Mouse (Mus musculus) kidney, embryonic 14.5 days (tissue): ENCODE measurements around the gene Stk36. TPM values are rescaled to one million over a fixed set of nuclear protein-coding genes. Genes with fewer than 3 reads are reported as not detected.
A peak's percentile ranks its signal among the peaks of the same experiment; 100 is the strongest.

ENCODE experiments used
- ATAC-seq: fragments of 200-750 bp; cut with Nextera tagmentation; 2 replicates; pipeline ENCODE4 v1.8.0; 2017; ENCODE audit warnings: moderate number of reproducible peaks, mild to moderate bottlenecking, moderate TSS enrichment, moderate library complexity; ENCODE audit not compliant: low FRiP score, low TSS enrichment
- H3K27ac ChIP-seq: fragments of 300-500 bp; sonication (generic); 2 replicates; pipeline ENCODE4 v1.5.1; 2014; ENCODE audit warnings: low read depth, mild to moderate bottlenecking, low read length, moderate library complexity, mixed read lengths
- H3K27me3 ChIP-seq: fragments of 300-500 bp; sonication (generic); 2 replicates; pipeline ENCODE4 v1.6.1; 2014; ENCODE audit warnings: mild to moderate bottlenecking, low read length; ENCODE audit not compliant: control insufficient read depth, insufficient read depth
- H3K36me3 ChIP-seq: fragments of 300-500 bp; sonication (generic); 2 replicates; pipeline ENCODE4 v1.6.1; 2014; ENCODE audit warnings: low read length, mixed read lengths; ENCODE audit not compliant: control insufficient read depth, insufficient read depth
- H3K4me1 ChIP-seq: fragments of 300-500 bp; sonication (generic); 2 replicates; pipeline ENCODE4 v1.6.1; 2014; ENCODE audit warnings: low read length, mixed read lengths; ENCODE audit not compliant: control insufficient read depth, insufficient read depth
- H3K4me2 ChIP-seq: fragments of 300-500 bp; sonication (generic); replicated peaks from 2 replicates; pipeline ENCODE4 v1.6.1; 2014; ENCODE audit warnings: low read depth, mild to moderate bottlenecking, low read length
- H3K4me3 ChIP-seq: fragments of 300-500 bp; sonication (generic); 2 replicates; pipeline ENCODE4 v1.5.1; 2014; ENCODE audit warnings: mild to moderate bottlenecking, low read length
- H3K9ac ChIP-seq: fragments of 300-500 bp; sonication (generic); 2 replicates; pipeline ENCODE4 v1.6.1; 2014; ENCODE audit warnings: low read depth, mild to moderate bottlenecking, low read length, moderate library complexity
- H3K9me3 ChIP-seq: fragments of 300-500 bp; sonication (generic); 2 replicates; pipeline ENCODE4 v1.6.1; 2016; ENCODE audit warnings: low read length; ENCODE audit not compliant: control insufficient read depth
- WGBS: fragments of 180-500 bp; shearing (Covaris S2); extraction: QIAGEN DNeasy Blood & Tissue Kit; methylation state at CpG from one replicate; pipeline ENCODE4 v1.1.7; 2014; 5-methylcytosine and 5-hydroxymethylcytosine counted together
- polyA plus RNA-seq: library from polyadenylated mRNA; unstranded; fragments of >200 nt; fragmentation: Nextera tagmentation; extraction: Ambion mirVana; gene quantifications from 2 replicates; pipeline ENCODE4 v1.2.1, GENCODE M21; 2014

Gene Stk36
- polyA plus RNA-seq, 1 experiment from 2014 or later, result 7.5 TPM

DNA sequence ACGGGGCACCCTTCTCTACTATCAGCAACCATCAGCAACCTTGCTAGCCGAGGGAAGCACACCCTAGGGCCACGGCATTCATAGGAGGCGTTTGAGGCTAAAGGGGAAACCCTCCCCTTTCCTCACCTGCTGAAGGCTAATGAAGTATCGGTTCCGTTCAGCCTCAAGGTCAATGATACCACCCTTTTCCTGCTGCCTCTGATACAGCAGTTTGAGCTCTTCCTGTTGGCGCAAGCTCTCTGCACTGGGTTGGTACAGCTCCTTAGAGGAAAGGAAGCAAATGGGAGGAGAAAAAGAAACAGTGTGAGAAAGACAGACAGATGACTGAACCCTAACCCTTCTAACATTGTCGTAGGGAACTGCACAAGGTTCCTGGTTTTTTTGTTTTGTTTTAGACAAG lies 6.8 kb upstream of the Stk36 start:
- Histone ChIP-seq H3K36me3 (peaks cover 86% of the 10 kb centered on the region), H3K27me3 (no peaks in the 10 kb centered on the region), H3K4me2 (no peak overlapping the region), H3K27ac (no peak overlapping the region), H3K9ac (no peak overlapping the region), H3K9me3 (no peaks in the 10 kb centered on the region), H3K4me3 (no peak overlapping the region), H3K4me1 (no peaks in the 10 kb centered on the region)
- 84% methylated on average over 8 of the region's 8 CpGs for WGBS
- ATAC-seq, result no peak

DNA sequence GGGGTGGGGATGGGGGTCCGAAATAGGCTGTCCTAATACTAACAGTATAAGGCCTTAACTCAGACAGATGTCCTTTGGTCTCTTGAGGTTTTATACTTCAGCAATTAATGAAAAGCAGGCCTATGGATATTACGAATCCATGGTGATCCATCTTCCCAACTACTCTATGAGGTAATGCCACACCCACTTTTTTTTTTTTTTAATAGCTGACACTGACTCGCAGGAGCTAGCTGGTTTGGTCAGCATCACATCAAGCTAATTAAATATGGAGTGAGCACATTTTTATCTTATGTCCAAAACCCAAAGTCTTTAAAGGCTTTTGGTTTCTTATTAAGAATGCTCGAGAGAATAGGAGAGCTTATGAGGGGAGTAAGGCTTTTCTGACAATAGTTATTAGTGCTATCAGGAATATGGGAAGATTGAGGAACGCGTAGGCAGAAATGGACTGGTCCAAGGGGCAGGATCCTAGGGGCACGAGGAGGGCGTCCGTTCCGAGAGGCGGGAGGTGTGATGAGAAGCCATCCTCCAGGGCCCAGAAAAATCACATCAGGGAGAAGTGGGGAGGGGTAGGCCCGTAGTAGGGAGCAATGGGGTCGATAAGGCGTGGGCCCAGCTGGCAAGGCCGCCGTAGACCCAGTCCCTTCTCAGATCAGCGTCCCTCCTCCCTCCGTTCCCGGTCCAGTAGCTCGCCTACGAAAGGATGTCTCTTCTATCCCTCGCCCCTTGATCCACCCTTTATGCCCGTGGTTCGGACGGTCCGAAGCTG lies 561 bp upstream of the Stk36 start:
- Histone ChIP-seq H3K27ac (no peak overlapping the region), H3K9me3 (no peaks in the 10 kb centered on the region), H3K4me3 (peak overlapping the region; percentile 93), H3K4me1 (peaks cover 5% of the 10 kb centered on the region), H3K9ac (peak overlapping the region; percentile 84), H3K27me3 (no peaks in the 10 kb centered on the region), H3K4me2 (peak overlapping the region; percentile 77), H3K36me3 (peaks cover 33% of the 10 kb centered on the region)
- 11% methylated on average over 18 of the region's 26 CpGs for WGBS
- peak; percentile 74 for ATAC-seq

DNA sequence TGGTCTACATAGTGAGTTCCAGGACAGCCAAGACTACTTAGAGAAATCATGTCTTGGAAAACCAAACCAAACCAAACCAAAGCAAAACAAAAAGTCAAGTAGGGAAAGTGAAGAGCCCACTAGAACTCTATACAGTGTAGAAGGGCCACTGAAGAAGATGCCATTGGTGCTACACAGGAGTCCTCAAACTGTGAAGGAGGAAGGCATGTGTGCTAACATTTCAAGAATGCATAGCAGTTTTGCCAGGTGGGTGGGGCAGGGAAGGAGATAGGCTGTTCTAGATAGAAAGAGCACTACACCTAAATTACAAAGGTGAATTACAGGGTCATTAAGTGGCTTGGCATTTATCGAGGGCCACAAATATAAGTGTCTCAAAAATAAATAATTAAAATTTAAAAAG lies 22.9 kb downstream of the Stk36 start:
- H3K4me2 ChIP-seq, result no peak overlapping the region
- H3K9me3 ChIP-seq, result no peaks in the 10 kb centered on the region
- no peaks in the 10 kb centered on the region for H3K27me3 ChIP-seq
- H3K36me3 ChIP-seq, result no peaks in the 10 kb centered on the region
- no peak overlapping the region for H3K27ac ChIP-seq
- no peaks in the 10 kb centered on the region for H3K4me1 ChIP-seq
- 91% methylated on average over 1 of the region's 1 CpGs for WGBS
- H3K9ac ChIP-seq, result no peak overlapping the region
- H3K4me3 ChIP-seq, result no peak overlapping the region
- no peak for ATAC-seq

DNA sequence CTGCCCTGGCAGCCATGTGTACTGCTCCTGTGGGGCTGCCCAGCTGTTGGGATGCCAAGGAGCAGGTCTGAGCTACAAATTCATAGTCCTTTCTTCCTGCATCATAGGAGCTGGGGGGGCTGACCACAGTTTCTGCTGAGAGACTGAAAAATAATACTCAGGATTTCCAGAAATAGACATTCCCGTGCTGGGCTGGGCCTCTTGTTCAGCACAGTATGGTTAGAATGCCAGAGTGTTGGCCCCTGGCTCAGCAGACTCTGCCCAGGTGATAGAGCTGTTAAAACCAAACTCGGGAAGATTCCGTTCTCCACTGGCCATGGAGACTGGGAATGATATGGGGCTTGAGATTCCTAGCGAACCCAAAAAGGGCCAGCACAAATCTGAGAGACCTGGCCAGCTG lies 24.8 kb downstream of the Stk36 start:
- Histone ChIP-seq H3K27me3 (no peaks in the 10 kb centered on the region), H3K4me3 (no peak overlapping the region), H3K9me3 (no peaks in the 10 kb centered on the region), H3K27ac (no peak overlapping the region), H3K36me3 (no peaks in the 10 kb centered on the region), H3K4me1 (no peaks in the 10 kb centered on the region), H3K4me2 (no peak overlapping the region), H3K9ac (no peak overlapping the region)
- no peak for ATAC-seq
- WGBS, result 90% methylated on average over 4 of the region's 4 CpGs

DNA sequence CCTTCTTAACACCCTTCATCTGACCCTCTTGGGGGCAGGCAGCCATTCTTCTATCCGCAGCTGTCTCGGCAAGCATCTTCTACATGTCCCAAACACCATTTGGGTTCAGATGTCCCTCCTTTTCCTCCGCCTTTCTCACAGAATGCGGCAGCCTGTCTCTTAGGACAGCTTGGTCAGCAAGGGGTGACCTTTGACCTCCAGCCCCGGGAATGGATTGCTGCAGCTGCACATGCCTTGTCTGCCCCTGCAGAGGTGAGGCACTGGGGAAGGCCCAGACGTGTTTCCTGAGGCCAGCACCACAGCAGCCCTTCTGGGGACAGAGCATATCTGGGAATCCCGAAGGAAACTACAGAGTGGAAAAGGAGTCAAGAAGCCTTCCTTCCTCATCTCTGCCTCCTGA lies 26.8 kb downstream of the Stk36 start:
- Histone ChIP-seq H3K9me3 (no peaks in the 10 kb centered on the region), H3K36me3 (no peaks in the 10 kb centered on the region), H3K4me1 (no peaks in the 10 kb centered on the region), H3K9ac (no peak overlapping the region), H3K27ac (no peak overlapping the region), H3K4me3 (no peak overlapping the region), H3K27me3 (no peaks in the 10 kb centered on the region), H3K4me2 (no peak overlapping the region)
- WGBS, result 34% methylated on average over 7 of the region's 7 CpGs
- ATAC-seq, result no peak

DNA sequence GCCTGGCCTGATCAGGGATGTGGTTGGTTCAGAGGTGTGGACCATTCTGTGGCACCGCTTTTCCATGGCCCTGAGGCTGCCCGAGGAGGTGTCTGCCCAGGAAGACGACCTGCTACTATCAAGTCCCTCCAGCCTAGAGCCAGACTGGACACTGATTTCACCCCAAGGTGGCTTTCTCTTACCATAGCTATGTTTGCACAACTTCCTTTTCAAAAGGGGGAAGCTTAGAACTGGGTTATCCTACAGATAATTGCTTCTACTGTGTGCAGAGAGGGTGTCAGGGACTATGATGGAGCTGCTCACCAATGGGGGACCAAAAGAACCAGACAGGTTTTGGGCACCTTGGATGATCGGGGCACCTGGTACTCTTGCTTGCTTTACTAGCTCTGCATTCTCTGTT lies 31.5 kb downstream of the Stk36 start:
- Histone ChIP-seq H3K9me3 (no peaks in the 10 kb centered on the region), H3K4me2 (no peak overlapping the region), H3K36me3 (no peaks in the 10 kb centered on the region), H3K27me3 (no peaks in the 10 kb centered on the region), H3K4me3 (no peak overlapping the region), H3K4me1 (no peaks in the 10 kb centered on the region), H3K27ac (no peak overlapping the region), H3K9ac (no peak overlapping the region)
- WGBS, result 94% methylated on average over 4 of the region's 4 CpGs
- no peak for ATAC-seq

- ATAC-seq, result no peak
- Histone ChIP-seq H3K27me3 (no peaks in the 10 kb centered on the region), H3K4me3 (no peak overlapping the region), H3K9ac (no peak overlapping the region), H3K9me3 (no peaks in the 10 kb centered on the region), H3K4me1 (no peaks in the 10 kb centered on the region), H3K36me3 (no peaks in the 10 kb centered on the region), H3K4me2 (no peak overlapping the region), H3K27ac (no peak overlapping the region)
- 90% methylated on average over 2 of the region's 2 CpGs for WGBS
Observed at GRCm38 (mm10) chr1:74643524-74643923, 42.3 kb downstream of the Stk36 start.

DNA sequence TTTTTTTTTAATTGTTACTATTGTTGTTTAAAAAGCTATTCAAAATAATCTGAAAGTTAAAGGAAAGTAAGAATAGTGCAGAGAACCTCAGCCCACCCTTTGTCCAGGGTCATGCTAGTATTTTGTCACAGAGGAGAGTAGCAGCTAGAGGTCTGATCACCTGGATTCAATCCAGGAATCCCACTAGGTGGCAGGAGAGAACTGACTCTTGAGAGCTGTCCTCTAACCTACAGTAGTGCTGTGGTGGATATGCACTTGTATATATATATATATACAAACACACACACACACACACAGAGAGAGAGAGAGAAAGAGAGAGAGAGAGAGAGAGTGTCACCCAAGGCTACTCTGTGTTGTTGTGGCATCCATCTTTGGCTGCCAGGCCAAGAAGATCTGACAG lies 42.7 kb downstream of the Stk36 start:
- Histone ChIP-seq H3K4me3 (no peak overlapping the region), H3K36me3 (no peaks in the 10 kb centered on the region), H3K27me3 (no peaks in the 10 kb centered on the region), H3K27ac (no peak overlapping the region), H3K4me1 (no peaks in the 10 kb centered on the region), H3K4me2 (no peak overlapping the region), H3K9ac (no peak overlapping the region), H3K9me3 (no peaks in the 10 kb centered on the region)
- 0 out of 2 replicates have a peak, but pooled peaks have one; percentile 46 for ATAC-seq

GRCm38 (mm10) chr1:74661448-74662195 lies 60.4 kb downstream of the Stk36 start, which contains the start of gene Ttll4:
Gene Ttll4 (plus strand): TSS chr1:74661745.
- peak; percentile 99 for ATAC-seq
- peak within 1 kb of the TSS; percentile 80 for H3K27ac ChIP-seq
- no peaks in the 10 kb centered on the region for H3K36me3 ChIP-seq
- WGBS, result under 1% methylated on average over 54 of the region's 66 CpGs
- H3K4me1 ChIP-seq, result no peaks in the 10 kb centered on the region
- H3K9ac ChIP-seq, result peak within 1 kb of the TSS; percentile 83
- H3K9me3 ChIP-seq, result no peaks in the 10 kb centered on the region
- H3K27me3 ChIP-seq, result no peaks in the 10 kb centered on the region
- H3K4me2 ChIP-seq, result peak within 1 kb of the TSS; percentile 70
- H3K4me3 ChIP-seq, result peak within 1 kb of the TSS; percentile 76
